Mouse (Mus musculus) cerebellum, adult 2 months (tissue): Measurements from ENCODE around the gene Zfp771.

ENCODE experiments used
- CTCF ChIP-seq: fragments of 200-500 bp; IDR thresholded peaks from 2 replicates; pipeline ENCODE4 v1.5.1; 2011; ENCODE audit warnings: low read depth, mild to moderate bottlenecking, control low read depth, low read length, moderate library complexity, borderline replicate concordance; ENCODE audit not compliant: insufficient read depth
- POLR2A ChIP-seq: fragments of 200-500 bp; IDR thresholded peaks from 2 replicates; pipeline ENCODE4 v1.6.1; 2011; ENCODE audit warnings: low read length, control low read depth, borderline replicate concordance; ENCODE audit not compliant: insufficient read depth

DNA sequence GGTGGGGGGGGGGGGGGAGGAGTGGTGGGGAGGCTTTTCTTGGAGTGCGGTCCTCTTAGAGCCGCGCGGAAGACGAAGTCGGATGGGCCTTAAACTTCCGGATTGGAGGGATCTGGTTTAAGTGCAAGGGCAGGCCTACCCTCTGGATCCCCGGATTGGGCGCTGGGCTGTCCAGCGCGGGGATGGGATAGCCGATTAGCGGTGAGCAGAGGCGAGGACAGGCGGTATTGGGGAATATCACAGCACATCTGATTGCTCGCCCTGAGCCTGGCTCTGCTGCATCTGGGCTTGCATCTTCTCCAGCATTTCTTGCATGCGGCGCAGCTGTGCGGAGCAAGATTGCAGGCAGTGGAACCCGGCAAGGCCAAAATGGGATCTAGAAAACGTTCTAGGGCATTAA lies 29.6 kb upstream of the Zfp771 start:
- TF ChIP-seq CTCF (no peak), POLR2A (no peak)
